Comparison of ENCODE assay signal across 13 mouse cellular contexts in genomic region chr12:111354142-111354541, GRCm38 (mm10). TPM values are rescaled to one million over a fixed set of nuclear protein-coding genes. Genes with fewer than 3 reads are reported as not detected.
DNase-seq lines count a peak whose midpoint lies in the region; ATAC-seq and TF ChIP-seq lines count a peak whose summit lies in the region.
"Had no signal": no experiment of that assay in that cellular context is flagged by ENCODE, and none has a peak within 500 bp of the region (broad histone marks: within the 10 kb centered on the region; RNA-seq: fewer than 3 reads in every experiment).

No protein-coding gene starts in this region.

- H3K4me1 ChIP-seq in heart, embryonic 12.5 days (replicated peaks) = peaks cover 71% of the 10 kb centered on the region
- H3K4me1 ChIP-seq in lung, embryonic 15.5 days = peaks cover 44% of the 10 kb centered on the region
- peaks cover 25% of the 10 kb centered on the region for H3K4me1 ChIP-seq in hindbrain, postnatal 0 days (ENCODE audit: insufficient read depth, low read length)
- peaks cover 29% of the 10 kb centered on the region for H3K4me1 ChIP-seq in stomach, embryonic 15.5 days

- H3K4me3 ChIP-seq in heart, embryonic 12.5 days = no peak overlapping the region
- no peak overlapping the region for H3K4me3 ChIP-seq in lung, embryonic 15.5 days
- no peak overlapping the region for H3K4me3 ChIP-seq in hindbrain, postnatal 0 days (ENCODE audit: low read length)
- no peak overlapping the region for H3K4me3 ChIP-seq in stomach, embryonic 15.5 days (replicated peaks)
- H3K4me3 ChIP-seq: embryonic facial prominence, embryonic 12.5 days; heart, embryonic 15.5 days had no signal

- no peak overlapping the region for H3K9ac ChIP-seq in heart, embryonic 12.5 days
- no peak overlapping the region for H3K9ac ChIP-seq in lung, embryonic 15.5 days
- H3K9ac ChIP-seq in hindbrain, postnatal 0 days (replicated peaks; ENCODE audit: low read length) = no peak overlapping the region
- H3K9ac ChIP-seq in stomach, embryonic 15.5 days = no peak overlapping the region
- H3K9ac ChIP-seq: embryonic facial prominence, embryonic 12.5 days; heart, embryonic 15.5 days had no signal

- DNase-seq in heart, postnatal 4 days = no peak
- DNase-seq in lung, postnatal 25 days (ENCODE audit: low spot score) = no peak
- no peak for DNase-seq in hindbrain, postnatal 0 days (ENCODE audit: low spot score)
- DNase-seq in right cerebral cortex, postnatal 4 days = no peak
- no peak for DNase-seq in ovary, postnatal 14 days (ENCODE audit: low spot score)
- DNase-seq: thymus, postnatal 14 days had no signal

- H3K27me3 ChIP-seq in heart, embryonic 12.5 days (replicated peaks) = no peaks in the 10 kb centered on the region
- no peaks in the 10 kb centered on the region for H3K27me3 ChIP-seq in lung, embryonic 15.5 days
- no peaks in the 10 kb centered on the region for H3K27me3 ChIP-seq in hindbrain, postnatal 0 days (ENCODE audit: insufficient read depth, low read length)
- H3K27me3 ChIP-seq in stomach, embryonic 15.5 days (replicated peaks) = no peaks in the 10 kb centered on the region
- H3K27me3 ChIP-seq: embryonic facial prominence, embryonic 12.5 days; heart, embryonic 15.5 days had no signal

- H3K27ac ChIP-seq in heart, embryonic 12.5 days (ENCODE audit: poor library complexity, severe bottlenecking) = peak overlapping the region; percentile 10; the same call in 1 of the 2 replicates
- peak overlapping the region; percentile 67 for H3K27ac ChIP-seq in lung, embryonic 15.5 days
- H3K27ac ChIP-seq in hindbrain, postnatal 0 days = peak overlapping the region; percentile 27
- H3K27ac ChIP-seq in stomach, embryonic 15.5 days = peak overlapping the region; percentile 48
- H3K27ac ChIP-seq: embryonic facial prominence, embryonic 12.5 days; heart, embryonic 15.5 days had no signal

- H3K36me3 ChIP-seq in heart, embryonic 12.5 days = no peaks in the 10 kb centered on the region
- H3K36me3 ChIP-seq in lung, embryonic 15.5 days = no peaks in the 10 kb centered on the region
- H3K36me3 ChIP-seq in hindbrain, postnatal 0 days (ENCODE audit: insufficient read depth, low read length) = no peaks in the 10 kb centered on the region
- no peaks in the 10 kb centered on the region for H3K36me3 ChIP-seq in stomach, embryonic 15.5 days
- H3K36me3 ChIP-seq: heart, embryonic 15.5 days had no signal

- no peaks in the 10 kb centered on the region for H3K9me3 ChIP-seq in heart, embryonic 12.5 days (replicated peaks)
- H3K9me3 ChIP-seq in lung, embryonic 15.5 days = no peaks in the 10 kb centered on the region
- no peaks in the 10 kb centered on the region for H3K9me3 ChIP-seq in hindbrain, postnatal 0 days (ENCODE audit: low read length)
- H3K9me3 ChIP-seq in stomach, embryonic 15.5 days = no peaks in the 10 kb centered on the region
- H3K9me3 ChIP-seq: embryonic facial prominence, embryonic 12.5 days; heart, embryonic 15.5 days had no signal

- H3K4me2 ChIP-seq in heart, embryonic 12.5 days = no peak overlapping the region
- no peak overlapping the region for H3K4me2 ChIP-seq in lung, embryonic 15.5 days
- H3K4me2 ChIP-seq in hindbrain, postnatal 0 days (ENCODE audit: low read depth, low read length) = no peak overlapping the region
- H3K4me2 ChIP-seq in stomach, embryonic 15.5 days = no peak overlapping the region; the same call in 1 of the 2 replicates
- H3K4me2 ChIP-seq: embryonic facial prominence, embryonic 12.5 days; heart, embryonic 15.5 days had no signal

- ATAC-seq in heart, embryonic 12.5 days (ENCODE audit: insufficient number of reproducible peaks, low FRiP score) = no peak
- ATAC-seq in lung, embryonic 15.5 days (ENCODE audit: borderline replicate concordance, extremely low read depth, low FRiP score, low TSS enrichment) = no peak
- ATAC-seq in hindbrain, postnatal 0 days = no peak
- no peak for ATAC-seq in stomach, embryonic 15.5 days (ENCODE audit: insufficient read depth, low FRiP score, low read depth)

- no peak for TF ChIP-seq CTCF in hindbrain, postnatal 0 days (IDR thresholded peaks at IDR 0.05; ENCODE audit: low read depth)

- 85% methylated on average over 5 of the region's 5 CpGs for WGBS in heart, embryonic 12.5 days
- WGBS in lung, embryonic 15.5 days = 65% methylated on average over 5 of the region's 5 CpGs
- WGBS in hindbrain, postnatal 0 days = 72% methylated on average over 5 of the region's 5 CpGs
- 60% methylated on average over 5 of the region's 5 CpGs for WGBS in stomach, embryonic 15.5 days

RNA-seq across cellular contexts. Expression of gene Cdc42bpb, which starts 23.4 kb away (rescaled TPM):
- polyA plus RNA-seq in heart, embryonic 12.5 days (2016; fragmentation: Nextera tagmentation; extraction: Ambion mirVana) = 33.5 and 38.2 TPM in 2 replicates
- total RNA-seq in heart, postnatal 4 days (2021) = 100 to 1,000 TPM; 112 to 116 TPM
- 31.8 and 32.2 TPM in 2 replicates for polyA plus RNA-seq in lung, embryonic 15.5 days (2015; fragmentation: Nextera tagmentation; extraction: Ambion mirVana)
- 229 and 236 TPM in 2 replicates for total RNA-seq in hindbrain, postnatal 0 days (2014; rRNA removed)
- polyA plus RNA-seq in hindbrain, postnatal 0 days (2015; fragmentation: Nextera tagmentation; extraction: Ambion mirVana) = 28.4 and 30.4 TPM in 2 replicates
- polyA plus RNA-seq in stomach, embryonic 15.5 days (2015; fragmentation: Nextera tagmentation; extraction: Ambion mirVana) = 32.5 and 34.2 TPM in 2 replicates
- total RNA-seq: MEL had no signal

RNA-seq across cellular contexts. Expression of gene Lbhd2, which starts 52.5 kb away (rescaled TPM):
- polyA plus RNA-seq in heart, embryonic 12.5 days (2016; fragmentation: Nextera tagmentation; extraction: Ambion mirVana) = 0.31 TPM in 1 of 2 replicates, not detected in the other
- total RNA-seq in heart, postnatal 4 days (2021) = not detected
- polyA plus RNA-seq in lung, embryonic 15.5 days (2015; fragmentation: Nextera tagmentation; extraction: Ambion mirVana) = 0.50 and 0.93 TPM in 2 replicates
- 4.3 and 11.8 TPM in 2 replicates for total RNA-seq in hindbrain, postnatal 0 days (2014; rRNA removed)
- polyA plus RNA-seq in hindbrain, postnatal 0 days (2015; fragmentation: Nextera tagmentation; extraction: Ambion mirVana) = 6.0 and 7.8 TPM in 2 replicates
- polyA plus RNA-seq in stomach, embryonic 15.5 days (2015; fragmentation: Nextera tagmentation; extraction: Ambion mirVana) = 1.4 and 1.7 TPM in 2 replicates
- total RNA-seq: MEL had no signal
- polyA plus RNA-seq: C2C12 had no signal

Comparison
In these comparisons a context has a peak if more than half of its experiments do, and no peak if none do; other contexts are left out.
1. H3K27ac ChIP-seq: peak in every context shown above with its lines; median percentile 67 in lung, embryonic 15.5 days; 48 in stomach, embryonic 15.5 days; 27 in hindbrain, postnatal 0 days; 10 in heart, embryonic 12.5 days.